Mouse (Mus musculus) heart, embryonic 10.5 days (tissue): Measurements from ENCODE around the gene Cab39l. TPM values are rescaled to one million over a fixed set of nuclear protein-coding genes. Genes with fewer than 3 reads are reported as not detected.

Experiments
- DNase-seq: peaks from one replicate; pipeline ENCODE4 v3.0.0-alpha.2; 2017; ENCODE audit warnings: low spot score
- H3K27ac ChIP-seq: fragments of 300-500 bp; sonication (generic); 2 replicates; pipeline ENCODE4 v1.5.1; 2016; ENCODE audit warnings: mild to moderate bottlenecking
- H3K27me3 ChIP-seq: fragments of 300-500 bp; sonication (generic); 2 replicates; pipeline ENCODE4 v1.6.1; 2016; ENCODE audit warnings: mild to moderate bottlenecking; ENCODE audit not compliant: poor library complexity, insufficient read depth, severe bottlenecking
- H3K36me3 ChIP-seq: fragments of 300-500 bp; sonication (generic); 2 replicates; pipeline ENCODE4 v1.6.1; 2016; ENCODE audit warnings: mild to moderate bottlenecking, moderate library complexity
- H3K4me1 ChIP-seq: fragments of 300-500 bp; sonication (generic); 2 replicates; pipeline ENCODE4 v1.6.1; 2016; ENCODE audit warnings: mild to moderate bottlenecking
- H3K4me3 ChIP-seq: fragments of 300-500 bp; sonication (generic); 2 replicates; pipeline ENCODE4 v1.5.1; 2016; ENCODE audit warnings: mild to moderate bottlenecking, moderate library complexity
- H3K9me3 ChIP-seq: fragments of 300-500 bp; sonication (generic); 2 replicates; pipeline ENCODE4 v1.6.1; 2016; ENCODE audit warnings: mild to moderate bottlenecking, moderate library complexity
- WGBS: fragments of 180-500 bp; shearing (Covaris S2); methylation state at CpG from one replicate; pipeline ENCODE4 v1.1.7; 2016; 5-methylcytosine and 5-hydroxymethylcytosine counted together
- polyA plus RNA-seq: library from polyadenylated mRNA; unstranded; fragments of >200 nt; fragmentation: Nextera tagmentation; extraction: Ambion mirVana; gene quantifications from 2 replicates; pipeline ENCODE4 v1.2.1, GENCODE M21; 2016

The Cab39l gene
- polyA plus RNA-seq, 1 experiment from 2014 or later = 37.8 TPM

GRCm38 (mm10) chr14:59554025-59554424, 113.3 kb downstream of the Cab39l start:
- WGBS = 67% methylated on average over 5 of the region's 5 CpGs
- peak; percentile 58 for DNase-seq
- Histone ChIP-seq H3K27ac (no peak overlapping the region), H3K27me3 (no peaks in the 10 kb centered on the region), H3K36me3 (no peaks in the 10 kb centered on the region), H3K4me1 (peaks cover 33% of the 10 kb centered on the region), H3K9me3 (no peaks in the 10 kb centered on the region), H3K4me3 (no peak overlapping the region)

GRCm38 (mm10) chr14:59555018-59555417, 114.2 kb downstream of the Cab39l start:
- peaks cover 33% of the 10 kb centered on the region for H3K4me1 ChIP-seq
- WGBS = 58% methylated on average over 8 of the region's 8 CpGs
- DNase-seq = peak; percentile 73

GRCm38 (mm10) chr14:59555928-59556531, 115.3 kb downstream of the Cab39l start:
- DNase-seq = no peak
- Histone ChIP-seq H3K4me1 (peaks cover 29% of the 10 kb centered on the region), H3K27ac (no peak overlapping the region), H3K4me3 (no peak overlapping the region), H3K27me3 (no peaks in the 10 kb centered on the region), H3K9me3 (no peaks in the 10 kb centered on the region), H3K36me3 (no peaks in the 10 kb centered on the region)
- WGBS = 54% methylated on average over 13 of the region's 13 CpGs

More at GRCm38 (mm10) chr14:59555018-59555417, 114.2 kb downstream of the Cab39l start:
- H3K9me3 ChIP-seq = no peaks in the 10 kb centered on the region
- no peaks in the 10 kb centered on the region for H3K36me3 ChIP-seq
- H3K27ac ChIP-seq = no peak overlapping the region
- H3K4me3 ChIP-seq = no peak overlapping the region
- no peaks in the 10 kb centered on the region for H3K27me3 ChIP-seq

GRCm38 (mm10) chr14:59557071-59557470, 116.3 kb downstream of the Cab39l start:
- Histone ChIP-seq H3K27me3 (no peaks in the 10 kb centered on the region), H3K9me3 (no peaks in the 10 kb centered on the region), H3K36me3 (no peaks in the 10 kb centered on the region), H3K27ac (no peak overlapping the region), H3K4me3 (no peak overlapping the region), H3K4me1 (peaks cover 19% of the 10 kb centered on the region)
- 66% methylated on average over 4 of the region's 4 CpGs for WGBS
- no peak for DNase-seq

GRCm38 (mm10) chr14:59557886-59558285, 117.1 kb downstream of the Cab39l start:
- Histone ChIP-seq H3K4me1 (0 out of 2 replicates have a peak, but pooled peaks cover 18% of the 10 kb centered on the region), H3K36me3 (no peaks in the 10 kb centered on the region), H3K27ac (no peak overlapping the region), H3K4me3 (no peak overlapping the region), H3K9me3 (no peaks in the 10 kb centered on the region), H3K27me3 (no peaks in the 10 kb centered on the region)
- WGBS = 68% methylated on average over 1 of the region's 1 CpGs
- peak; percentile 25 for DNase-seq

GRCm38 (mm10) chr14:59566756-59567155, 126.0 kb downstream of the Cab39l start:
- H3K27me3 ChIP-seq = no peaks in the 10 kb centered on the region
- H3K9me3 ChIP-seq = no peaks in the 10 kb centered on the region
- WGBS = 82% methylated on average over 6 of the region's 6 CpGs
- no peak overlapping the region for H3K27ac ChIP-seq
- H3K4me1 ChIP-seq = 0 out of 2 replicates have a peak, but pooled peaks cover 3% of the 10 kb centered on the region
- no peak overlapping the region for H3K4me3 ChIP-seq
- H3K36me3 ChIP-seq = peaks cover 30% of the 10 kb centered on the region
- DNase-seq = peak; percentile 41

GRCm38 (mm10) chr14:59576385-59576784, 135.6 kb downstream of the Cab39l start:
- H3K4me3 ChIP-seq = no peak overlapping the region
- WGBS = 88% methylated on average over 5 of the region's 5 CpGs
- H3K27me3 ChIP-seq = no peaks in the 10 kb centered on the region

GRCm38 (mm10) chr14:59590614-59591013, 149.8 kb downstream of the Cab39l start:
- Histone ChIP-seq H3K27ac (no peak overlapping the region), H3K4me1 (no peaks in the 10 kb centered on the region), H3K27me3 (no peaks in the 10 kb centered on the region), H3K4me3 (no peak overlapping the region), H3K36me3 (peaks cover 44% of the 10 kb centered on the region), H3K9me3 (no peaks in the 10 kb centered on the region)
- DNase-seq = no peak
- WGBS = 71% methylated on average over 1 of the region's 1 CpGs

More at GRCm38 (mm10) chr14:59576385-59576784, 135.6 kb downstream of the Cab39l start:
- peaks cover 35% of the 10 kb centered on the region for H3K36me3 ChIP-seq
- no peak for DNase-seq
- H3K4me1 ChIP-seq = peaks cover 3% of the 10 kb centered on the region; the same call in 1 of the 2 replicates
- H3K9me3 ChIP-seq = no peaks in the 10 kb centered on the region
- no peak overlapping the region for H3K27ac ChIP-seq

- no peak for DNase-seq
- Histone ChIP-seq H3K36me3 (peaks cover 34% of the 10 kb centered on the region), H3K27ac (no peak overlapping the region), H3K27me3 (no peaks in the 10 kb centered on the region), H3K9me3 (no peaks in the 10 kb centered on the region), H3K4me3 (no peak overlapping the region), H3K4me1 (peaks cover 4% of the 10 kb centered on the region)
- WGBS = 83% methylated on average over 8 of the region's 8 CpGs
These were observed 151.1 kb downstream of the Cab39l start for GRCm38 (mm10) chr14:59591901-59592300.

GRCm38 (mm10) chr14:59592593-59592992, 151.8 kb downstream of the Cab39l start:
- Histone ChIP-seq H3K36me3 (peaks cover 33% of the 10 kb centered on the region), H3K4me1 (peaks cover 11% of the 10 kb centered on the region), H3K4me3 (no peak overlapping the region), H3K27me3 (no peaks in the 10 kb centered on the region), H3K9me3 (no peaks in the 10 kb centered on the region), H3K27ac (no peak overlapping the region)
- 91% methylated on average over 3 of the region's 3 CpGs for WGBS
- peak; percentile 4 for DNase-seq

- Histone ChIP-seq H3K36me3 (peaks cover 12% of the 10 kb centered on the region; the same call in 1 of the 2 replicates), H3K27ac (no peak overlapping the region), H3K4me3 (no peak overlapping the region), H3K4me1 (peaks cover 11% of the 10 kb centered on the region), H3K27me3 (no peaks in the 10 kb centered on the region), H3K9me3 (no peaks in the 10 kb centered on the region)
- peak; percentile 16 for DNase-seq
- WGBS = 91% methylated on average over 3 of the region's 3 CpGs
These were observed 154.2 kb downstream of the Cab39l start for GRCm38 (mm10) chr14:59594988-59595387.

- Histone ChIP-seq H3K4me1 (peaks cover 11% of the 10 kb centered on the region), H3K9me3 (no peaks in the 10 kb centered on the region), H3K36me3 (0 out of 2 replicates have a peak, but pooled peaks cover 2% of the 10 kb centered on the region), H3K4me3 (peak within 1 kb of the TSS; percentile 94), H3K27ac (peak within 1 kb of the TSS; percentile 92), H3K27me3 (peaks cover under 1% of the 10 kb centered on the region; the same call in 1 of the 2 replicates)
- peak; percentile 96 for DNase-seq
- WGBS = under 1% methylated on average over 34 of the region's 48 CpGs
These were observed 156.9 kb downstream of the Cab39l start, which contains the start of gene Cdadc1 for GRCm38 (mm10) chr14:59597398-59598259. Cdadc1 (minus strand) TSS chr14:59597959.

GRCm38 (mm10) chr14:59598260-59598627, 157.5 kb downstream of the Cab39l start:
- Histone ChIP-seq H3K4me3 (peak overlapping the region; percentile 94), H3K36me3 (0 out of 2 replicates have a peak, but pooled peaks cover 2% of the 10 kb centered on the region), H3K27me3 (peaks cover 6% of the 10 kb centered on the region; the same call in 1 of the 2 replicates), H3K27ac (peak overlapping the region; percentile 92), H3K9me3 (no peaks in the 10 kb centered on the region), H3K4me1 (peaks cover 11% of the 10 kb centered on the region)
- 2% methylated on average over 8 of the region's 8 CpGs for WGBS
- DNase-seq = no peak
